Mouse (Mus musculus) G1E (cell line): ENCODE data around the gene Adamts7. TPM values are rescaled to one million over a fixed set of nuclear protein-coding genes. Genes with fewer than 3 reads are reported as not detected.
A peak's percentile ranks its signal among the peaks of the same experiment; 100 is the strongest.

ENCODE experiments used
- ATAC-seq: 2 replicates; pipeline ENCODE4 v1.8.0; 2016; ENCODE audit warnings: mild to moderate bottlenecking; ENCODE audit not compliant: insufficient number of reproducible peaks, poor library complexity, low FRiP score, severe bottlenecking; ENCODE audit errors: extremely low read depth
- DNase-seq: peaks from one replicate; pipeline ENCODE4 v3.0.0; 2012; ENCODE audit warnings: low spot score
- H3K27me3 ChIP-seq: 2 replicates; pipeline ENCODE4 v1.6.1; 2012; ENCODE audit warnings: mild to moderate bottlenecking, low read length, inconsistent platforms; ENCODE audit not compliant: insufficient read depth
- H3K36me3 ChIP-seq: replicated peaks from 2 replicates; pipeline ENCODE3; 2012; ENCODE audit warnings: mild to moderate bottlenecking, inconsistent platforms
- H3K4me1 ChIP-seq: 2 replicates; pipeline ENCODE4 v1.6.1; 2012; ENCODE audit warnings: low read depth, low read length, inconsistent platforms, mixed read lengths; ENCODE audit not compliant: insufficient read depth
- H3K4me3 ChIP-seq: 2 replicates; pipeline ENCODE4 v1.5.1; 2012; ENCODE audit warnings: low read depth, mild to moderate bottlenecking, inconsistent platforms, low read length, moderate library complexity, mixed read lengths
- H3K9me3 ChIP-seq: replicated peaks from 2 replicates; pipeline ENCODE4 v1.6.1; 2012; ENCODE audit warnings: inconsistent platforms
- CTCF ChIP-seq: IDR thresholded peaks from 2 replicates; pipeline ENCODE4 v1.5.1; 2012; ENCODE audit warnings: low read depth, low read length, inconsistent platforms, mixed read lengths
- GATA1 ChIP-seq: IDR thresholded peaks from 2 replicates; pipeline ENCODE4 v1.6.1; 2012; ENCODE audit warnings: borderline replicate concordance, low read length, inconsistent platforms, mixed read lengths
- GATA2 ChIP-seq: IDR thresholded peaks from 2 replicates; pipeline ENCODE4 v1.6.1; 2012; ENCODE audit warnings: low read depth, low read length, inconsistent platforms, borderline replicate concordance
- POLR2AphosphoS5 ChIP-seq: IDR thresholded peaks from 2 replicates; pipeline ENCODE4 v1.6.1; 2012; ENCODE audit warnings: low read depth, low read length, inconsistent platforms; ENCODE audit not compliant: insufficient replicate concordance
- TAL1 ChIP-seq: conservative IDR thresholded peaks from 2 replicates; pipeline ENCODE4 v1.6.1; 2012; ENCODE audit warnings: low read depth, low read length, inconsistent platforms, mixed read lengths
- polyA plus RNA-seq: library from polyadenylated mRNA; stranded (reverse); fragments of >175 nt; gene quantifications from 2 replicates; pipeline ENCODE4 v1.2.3, GENCODE M21; 2012
- total RNA-seq, 2 experiments: library from RNA; stranded (forward) in 1 of 2; stranded (reverse) in 1 of 2; fragments of 200-1000 nt in 1 of 2; fragments of >200 nt in 1 of 2; fragmentation: Nextera tagmentation in 1 of 2; gene quantifications; 2 replicates each; pipeline ENCODE4 v1.2.3; 2014 to 2017

Gene Adamts7
- total and polyA plus RNA-seq, 3 experiments, result not detected

DNA sequence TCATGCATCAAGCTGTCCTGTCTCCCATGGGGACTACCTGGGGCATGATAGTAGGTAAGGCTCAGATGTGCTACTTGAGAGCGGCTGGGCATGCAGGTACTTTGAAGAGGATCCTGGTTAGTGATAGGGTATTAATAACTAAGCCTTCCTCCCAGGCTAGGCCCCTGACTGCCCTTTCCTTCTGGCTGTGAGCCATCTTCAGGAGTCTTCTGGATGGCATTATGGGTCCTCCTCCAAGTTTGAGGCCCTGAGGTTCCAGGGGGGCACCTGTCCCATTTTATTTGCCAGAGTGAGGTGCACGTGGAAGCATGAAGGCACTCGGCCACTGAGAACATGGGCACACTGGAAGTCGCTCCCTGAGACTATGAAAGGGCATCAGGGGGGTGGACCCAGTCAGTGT is 37.6 kb downstream of the Adamts7 start:
- DNase-seq, result no peak
- ATAC-seq, result no peak
- Histone ChIP-seq H3K27me3 (no peaks in the 10 kb centered on the region), H3K9me3 (peaks cover 85% of the 10 kb centered on the region), H3K36me3 (no peaks in the 10 kb centered on the region), H3K4me1 (no peaks in the 10 kb centered on the region), H3K4me3 (no peak overlapping the region)
- TF ChIP-seq POLR2AphosphoS5 (no peak), GATA2 (no peak), GATA1 (no peak), TAL1 (no peak), CTCF (no peak)

DNA sequence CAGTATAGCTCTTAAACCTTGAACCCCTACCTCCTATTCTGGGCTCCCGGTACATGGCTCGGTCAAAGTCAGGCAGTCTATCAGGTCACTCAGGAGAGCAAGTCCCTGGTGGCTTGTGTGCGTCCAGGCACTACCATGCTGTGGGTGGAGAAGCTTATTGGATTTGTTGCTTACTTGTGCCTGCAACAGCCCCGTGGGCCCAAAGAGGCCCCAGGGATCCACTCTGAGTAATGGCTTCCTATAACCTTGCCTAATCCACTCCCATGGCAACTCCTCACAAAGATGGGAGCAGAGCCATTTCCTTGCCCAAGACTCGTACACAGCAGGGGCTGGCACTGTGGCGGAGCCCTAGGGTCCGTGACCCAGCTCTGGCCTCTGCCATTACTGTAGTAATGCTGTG is 38.2 kb downstream of the Adamts7 start:
- TF ChIP-seq CTCF, result no peak
- TF ChIP-seq GATA2, result no peak
- TF ChIP-seq TAL1, result no peak
- no peak for TF ChIP-seq GATA1
- no peak for TF ChIP-seq POLR2AphosphoS5
- no peak for ATAC-seq
- no peak overlapping the region for H3K4me3 ChIP-seq
- no peaks in the 10 kb centered on the region for H3K27me3 ChIP-seq
- H3K4me1 ChIP-seq, result no peaks in the 10 kb centered on the region
- peaks cover 84% of the 10 kb centered on the region for H3K9me3 ChIP-seq
- no peak for DNase-seq
- H3K36me3 ChIP-seq, result no peaks in the 10 kb centered on the region

DNA sequence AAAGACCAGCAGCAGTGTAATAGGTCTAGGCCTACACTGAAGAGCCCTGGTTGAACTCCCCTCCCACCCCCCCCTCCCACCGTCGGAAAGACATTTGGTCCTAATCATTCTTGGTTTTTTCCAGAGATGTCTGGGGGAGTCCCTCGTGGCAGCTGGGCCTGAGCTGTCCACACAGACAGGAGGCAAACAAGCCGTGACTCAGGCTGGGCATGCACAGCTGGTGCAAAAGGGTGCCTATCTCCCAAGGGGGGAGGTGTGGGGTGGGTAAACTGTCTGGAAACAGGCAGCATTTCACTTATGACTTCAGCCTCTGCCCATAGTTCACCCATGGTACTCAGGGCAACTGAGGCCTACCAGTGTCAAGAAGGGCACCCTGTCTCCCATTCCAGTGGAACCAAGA is 38.7 kb downstream of the Adamts7 start:
- no peak for DNase-seq
- no peak for TF ChIP-seq TAL1
- TF ChIP-seq GATA2, result no peak
- no peak for TF ChIP-seq CTCF
- TF ChIP-seq GATA1, result no peak
- TF ChIP-seq POLR2AphosphoS5, result no peak
- ATAC-seq, result no peak
- H3K4me3 ChIP-seq, result no peak overlapping the region
- H3K4me1 ChIP-seq, result no peaks in the 10 kb centered on the region
- no peaks in the 10 kb centered on the region for H3K36me3 ChIP-seq
- peaks cover 84% of the 10 kb centered on the region for H3K9me3 ChIP-seq
- H3K27me3 ChIP-seq, result no peaks in the 10 kb centered on the region

DNA sequence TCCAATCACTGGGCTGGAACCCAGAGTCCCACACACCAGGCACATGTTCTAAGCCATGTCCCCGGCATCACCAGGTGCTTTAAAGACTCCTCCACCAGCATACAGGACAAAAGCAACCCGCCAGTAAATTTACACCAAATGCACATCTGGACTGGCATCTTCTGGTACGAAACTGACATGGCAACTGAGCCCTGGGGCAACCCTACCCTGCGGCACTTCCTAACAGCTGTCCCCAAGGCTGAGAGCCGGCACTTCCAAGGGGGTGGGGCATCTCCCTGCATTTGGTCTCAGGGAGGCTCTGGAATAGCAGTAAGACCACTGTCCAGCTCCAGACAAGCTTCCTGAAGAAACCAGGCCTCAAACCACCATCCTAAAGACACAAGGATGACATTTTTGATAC is 40.4 kb downstream of the Adamts7 start:
- Histone ChIP-seq H3K9me3 (peaks cover 77% of the 10 kb centered on the region), H3K27me3 (no peaks in the 10 kb centered on the region), H3K4me1 (no peaks in the 10 kb centered on the region), H3K36me3 (no peaks in the 10 kb centered on the region), H3K4me3 (no peak overlapping the region)
- TF ChIP-seq GATA2 (no peak), POLR2AphosphoS5 (no peak), TAL1 (no peak), GATA1 (no peak), CTCF (no peak)
- no peak for DNase-seq
- no peak for ATAC-seq

- no peak for ATAC-seq
- H3K4me3 ChIP-seq, result no peak overlapping the region
- no peaks in the 10 kb centered on the region for H3K36me3 ChIP-seq
Observed at GRCm38 (mm10) chr9:90204396-90204915, 41.6 kb downstream of the Adamts7 start.

GRCm38 (mm10) chr9:90206500-90206899 is 43.6 kb downstream of the Adamts7 start:
- Histone ChIP-seq H3K4me1 (no peaks in the 10 kb centered on the region), H3K4me3 (no peak overlapping the region), H3K9me3 (peaks cover 67% of the 10 kb centered on the region), H3K36me3 (no peaks in the 10 kb centered on the region), H3K27me3 (no peaks in the 10 kb centered on the region)
- TF ChIP-seq POLR2AphosphoS5 (no peak), CTCF (peak; percentile 16; the same call in 1 of the 2 replicates), GATA2 (no peak), TAL1 (no peak), GATA1 (no peak)
- ATAC-seq, result no peak
- peak; percentile 20 for DNase-seq

More at GRCm38 (mm10) chr9:90204396-90204915, 41.6 kb downstream of the Adamts7 start:
- no peaks in the 10 kb centered on the region for H3K4me1 ChIP-seq
- no peaks in the 10 kb centered on the region for H3K27me3 ChIP-seq
- peaks cover 71% of the 10 kb centered on the region for H3K9me3 ChIP-seq
- DNase-seq, result no peak
- TF ChIP-seq GATA2 (no peak), CTCF (no peak), GATA1 (no peak), POLR2AphosphoS5 (no peak), TAL1 (no peak)

DNA sequence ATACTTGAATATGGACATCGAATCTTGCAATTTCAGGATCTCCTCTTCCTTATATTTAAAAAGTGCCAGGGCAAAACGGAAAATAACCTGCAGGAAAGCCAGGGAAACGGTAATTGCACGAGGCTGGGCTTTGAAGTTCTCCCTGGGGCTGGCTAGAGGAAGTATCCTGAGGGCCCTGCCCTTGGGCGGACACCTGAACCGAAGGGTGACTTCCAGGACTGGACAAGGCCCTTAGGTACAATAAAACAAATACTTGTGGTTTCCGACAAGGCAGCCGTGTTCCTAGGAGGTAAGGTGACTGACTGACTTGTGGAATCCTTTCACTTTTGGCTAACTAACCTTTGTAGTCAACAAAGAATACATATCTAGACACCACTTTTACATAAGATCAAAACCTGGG is 44.9 kb downstream of the Adamts7 start:
- no peaks in the 10 kb centered on the region for H3K4me1 ChIP-seq
- TF ChIP-seq POLR2AphosphoS5, result no peak
- no peak for TF ChIP-seq GATA2
- no peak for TF ChIP-seq CTCF
- no peak for TF ChIP-seq TAL1
- no peak for TF ChIP-seq GATA1

More for the DNA sequence above, 44.9 kb downstream of the Adamts7 start:
- DNase-seq, result no peak
- Histone ChIP-seq H3K27me3 (no peaks in the 10 kb centered on the region), H3K4me3 (no peak overlapping the region), H3K9me3 (peaks cover 60% of the 10 kb centered on the region), H3K36me3 (no peaks in the 10 kb centered on the region)
- no peak for ATAC-seq
